Mouse (Mus musculus) liver, embryonic 14 days (tissue): ENCODE results near the gene Gm266. TPM values are rescaled to one million over a fixed set of nuclear protein-coding genes. Genes with fewer than 3 reads are reported as not detected.

Experiments used
- polyA plus RNA-seq: library from polyadenylated mRNA; depleted of rRNA; stranded (reverse); fragments of >200 nt; gene quantifications from 2 replicates; pipeline ENCODE4 v1.2.3, GENCODE M21; 2012; rRNA removed

Gene Gm266
- 0.50 and 0.66 TPM in 2 replicates for polyA plus RNA-seq

DNA sequence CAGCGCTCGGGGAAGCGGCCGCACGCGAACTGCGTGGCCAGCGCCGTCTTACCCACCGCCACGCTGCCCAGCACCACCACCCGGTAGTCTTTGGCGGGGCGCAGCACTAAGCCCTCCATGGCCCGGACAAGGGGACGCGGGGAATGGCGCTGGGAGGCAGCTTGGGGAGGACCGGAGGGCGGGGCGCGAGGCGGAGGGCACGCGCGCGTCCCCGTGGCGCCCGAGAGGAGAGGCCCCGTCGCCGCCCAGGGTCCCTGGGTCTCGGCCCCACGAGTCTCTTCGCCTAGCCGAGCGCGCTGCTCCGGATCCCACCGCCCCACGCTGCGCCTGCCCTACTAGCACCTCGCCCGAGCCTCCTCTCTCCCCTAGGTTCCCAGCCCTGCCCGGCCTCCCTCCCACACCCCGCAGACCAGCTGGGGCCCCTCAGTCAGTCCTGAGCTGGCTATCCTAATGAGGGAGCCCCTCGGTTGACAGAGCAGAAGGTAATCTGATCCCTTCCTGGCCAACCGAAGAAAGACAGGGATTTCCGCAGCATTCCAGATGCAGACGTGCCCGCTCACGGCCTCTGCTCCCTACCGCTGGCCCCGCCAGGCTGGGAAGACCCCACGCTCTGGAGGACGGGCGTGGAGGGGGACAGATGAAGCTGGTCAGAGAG lies at the start of gene Gm266:
Gm266 (minus strand) TSS at position 172 of the 655 bp plus-strand sequence.

GRCm38 (mm10) chr12:111442309-111443010 lies 43.2 kb downstream of the Gm266 start, which contains the start of gene Tnfaip2:
TSS of gene Tnfaip2 (plus strand) at chr12:111442469.

Other genes starting within 250 kb of the Gm266 start
- gene Amn, start 214.7 kb downstream of the Gm266 start, polyA plus RNA-seq, result 0.89 and 0.92 TPM in 2 replicates
- 20.9 and 22.2 TPM in 2 replicates for gene Cdc42bpb, start 108.1 kb downstream of the Gm266 start, polyA plus RNA-seq
- not detected in 2 replicates for gene Lbhd2, start 79.0 kb downstream of the Gm266 start, polyA plus RNA-seq
- 18.2 and 19.2 TPM in 2 replicates for gene Exoc3l4, start 68.8 kb downstream of the Gm266 start, polyA plus RNA-seq
- 47.4 and 57.5 TPM in 2 replicates for gene Tnfaip2, start 43.4 kb downstream of the Gm266 start, polyA plus RNA-seq
- gene Eif5, start 52.2 kb upstream of the Gm266 start, polyA plus RNA-seq, result 118 and 139 TPM in 2 replicates
- 22.5 and 26.2 TPM in 2 replicates for gene Mark3, start 88.7 kb upstream of the Gm266 start, polyA plus RNA-seq
- 22.5 and 26.7 TPM in 2 replicates for gene Ckb, start 186.5 kb upstream of the Gm266 start, polyA plus RNA-seq
- 15.6 and 17.6 TPM in 2 replicates for gene Trmt61a, start 192.3 kb upstream of the Gm266 start, polyA plus RNA-seq
- gene Bag5, start 227.4 kb upstream of the Gm266 start, polyA plus RNA-seq, result 9.9 and 10.7 TPM in 2 replicates
- gene Apopt1, start 227.4 kb upstream of the Gm266 start, polyA plus RNA-seq, result 13.8 and 14.2 TPM in 2 replicates